Mouse (Mus musculus) left cerebral cortex, postnatal 4 days (tissue): ENCODE results near the gene Rps29. TPM values are rescaled to one million over a fixed set of nuclear protein-coding genes. Genes with fewer than 3 reads are reported as not detected.
"Not testable (repeated sequence)": the region's sequence is repeated elsewhere in the genome, so short reads cannot be mapped to it uniquely, and the experiment has no call there.

Experiments
- DNase-seq: peaks from one replicate; pipeline ENCODE4 v3.0.0-alpha.2; 2022
- intact Hi-C: fragments of 180-260 bp; cut with DNase I; formaldehyde crosslinking; loops from one replicate; pipeline ENCODE4 v1.15.1; 2025
- total RNA-seq, 2 experiments: library from RNA; stranded (reverse); gene quantifications; 2 replicates each; pipeline ENCODE4 v1.2.3; 2021

Rps29 gene
- total RNA-seq, result 1,000 to 10,000 TPM; 1,367 to 1,400 TPM

- intact Hi-C loops, result not testable (repeated sequence)
- peak; percentile 97 for DNase-seq
These were observed at the start of gene Rps29 for GRCm38 (mm10) chr12:69158765-69159577. Gene Rps29 (minus strand): TSS chr12:69159186.

- no peak for DNase-seq
- intact Hi-C loops, result no loop called here
These were observed 49.5 kb upstream of the Rps29 start for GRCm38 (mm10) chr12:69208520-69208919.

GRCm38 (mm10) chr12:69207926-69208325, 48.9 kb upstream of the Rps29 start:
- no peak for DNase-seq
- intact Hi-C loops, result no loop called here

- DNase-seq, result no peak
- intact Hi-C loops, result no loop called here
These were observed 48.4 kb upstream of the Rps29 start for GRCm38 (mm10) chr12:69207396-69207795.

GRCm38 (mm10) chr12:69204052-69204833, 45.3 kb upstream of the Rps29 start, which contains the start of gene Gm49384:
Gene Gm49384 (minus strand): TSS chr12:69204267.
- no peak for DNase-seq
- intact Hi-C loops, result no loop called here

- DNase-seq, result no peak
- intact Hi-C loops, result loop anchor here (5.0 kb wide), 1 partner anchor 98 kb away; the partner anchor contains the start of gene Klhdc2
These were observed 40.0 kb upstream of the Rps29 start for GRCm38 (mm10) chr12:69198985-69199384.

- peak; percentile 77 for DNase-seq
- intact Hi-C loops, result loop anchor here (5.0 kb wide), 1 partner anchor 99 kb away; the partner anchor contains the start of gene Klhdc2
These were observed 39.2 kb upstream of the Rps29 start, which contains the start of gene Dnaaf2 for GRCm38 (mm10) chr12:69198164-69198535. Gene Dnaaf2 (minus strand): TSS chr12:69198429.

- intact Hi-C loops, result loop anchor here (5.0 kb wide), 1 partner anchor 100 kb away; the partner anchor contains the start of gene Klhdc2
- DNase-seq, result peak; percentile 58
These were observed 38.6 kb upstream of the Rps29 start for GRCm38 (mm10) chr12:69197378-69198163.

GRCm38 (mm10) chr12:69196444-69197377, 37.7 kb upstream of the Rps29 start, which contains the start of gene Gm49383:
Gene Gm49383 (minus strand): TSS chr12:69197104.
- DNase-seq, result peak; percentile 72
- intact Hi-C loops, result loop anchor here (5.0 kb wide), 1 partner anchor 101 kb away; the partner anchor contains the start of gene Klhdc2

- intact Hi-C loops, result no loop called here
- no peak for DNase-seq
These were observed 33.7 kb upstream of the Rps29 start for GRCm38 (mm10) chr12:69192637-69193036.

- intact Hi-C loops, result no loop called here
- DNase-seq, result no peak
These were observed 32.4 kb upstream of the Rps29 start for GRCm38 (mm10) chr12:69191396-69191795.

GRCm38 (mm10) chr12:69190522-69190921, 31.5 kb upstream of the Rps29 start:
- intact Hi-C loops, result no loop called here
- no peak for DNase-seq

GRCm38 (mm10) chr12:69190074-69190473, 31.1 kb upstream of the Rps29 start:
- intact Hi-C loops, result no loop called here
- DNase-seq, result no peak

GRCm38 (mm10) chr12:69186811-69187471, 28.0 kb upstream of the Rps29 start:
- intact Hi-C loops, result no loop called here

GRCm38 (mm10) chr12:69185371-69185770, 26.4 kb upstream of the Rps29 start:
- no peak for DNase-seq
- intact Hi-C loops, result no loop called here

More at GRCm38 (mm10) chr12:69186811-69187471, 28.0 kb upstream of the Rps29 start:
- DNase-seq, result no peak

GRCm38 (mm10) chr12:69184342-69185295, 25.6 kb upstream of the Rps29 start:
- intact Hi-C loops, result no loop called here
- no peak for DNase-seq

- peak; percentile 99 for DNase-seq
- intact Hi-C loops, result no loop called here
These were observed 24.8 kb upstream of the Rps29 start, which contains the start of the genes Rpl36al and Mgat2 for GRCm38 (mm10) chr12:69183583-69184308. Gene Rpl36al (minus strand): TSS chr12:69184083. Gene Mgat2 (plus strand): TSS chr12:69184157.
